Mouse (Mus musculus) erythroblast, adult 5-6 weeks (primary cell): Measurements from ENCODE around the gene Ccser1. TPM values are rescaled to one million over a fixed set of nuclear protein-coding genes. Genes with fewer than 3 reads are reported as not detected.
"Not testable (repeated sequence)": the region's sequence is repeated elsewhere in the genome, so short reads cannot be mapped to it uniquely, and the experiment has no call there.

Experiments used
- ATAC-seq: replicated peaks from 2 replicates; pipeline ENCODE4 v1.8.0; 2016; ENCODE audit warnings: moderate number of reproducible peaks, mild to moderate bottlenecking, moderate TSS enrichment, inconsistent platforms; ENCODE audit not compliant: poor library complexity, low FRiP score, severe bottlenecking
- total RNA-seq, 2 experiments: library from RNA; stranded (forward) in 1 of 2; stranded (reverse) in 1 of 2; fragments of 150-400 nt in 1 of 2; fragments of 200-764, 138-1000 nt in 1 of 2; gene quantifications; 2 replicates each; pipeline versions ENCODE4 v1.2.3 to v1.2.4; 2015 to 2017; ENCODE audit warnings: low replicate concordance in 2 of 2

Gene Ccser1
- total RNA-seq, 2 experiments from 2014 or later, result not detected

- no peak for ATAC-seq
Observed at GRCm38 (mm10) chr6:61898238-61898637, 718.1 kb downstream of the Ccser1 start.

- ATAC-seq, result no peak
Observed at GRCm38 (mm10) chr6:61902715-61903114, 722.6 kb downstream of the Ccser1 start.

- ATAC-seq, result no peak
Observed at GRCm38 (mm10) chr6:61912896-61913295, 732.8 kb downstream of the Ccser1 start.

DNA sequence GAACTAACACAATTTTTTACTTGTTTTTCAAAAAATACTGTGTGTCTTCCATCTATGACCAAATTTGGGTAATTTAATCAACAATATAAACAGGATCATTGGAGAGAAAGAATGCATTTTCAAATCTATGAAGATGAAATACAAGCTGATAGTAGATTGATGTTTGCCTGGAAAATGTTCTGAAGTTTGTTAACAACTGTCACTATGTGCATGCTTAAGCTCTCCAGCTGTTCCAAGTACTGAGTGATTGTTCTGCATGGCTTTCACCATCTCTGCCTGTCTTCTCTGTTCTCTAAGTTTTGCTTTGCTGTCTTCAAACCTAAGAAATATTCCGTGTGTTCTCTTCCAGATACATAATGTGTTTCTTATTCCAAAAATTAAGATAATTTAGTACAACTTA is 751.5 kb downstream of the Ccser1 start:
- no peak for ATAC-seq

DNA sequence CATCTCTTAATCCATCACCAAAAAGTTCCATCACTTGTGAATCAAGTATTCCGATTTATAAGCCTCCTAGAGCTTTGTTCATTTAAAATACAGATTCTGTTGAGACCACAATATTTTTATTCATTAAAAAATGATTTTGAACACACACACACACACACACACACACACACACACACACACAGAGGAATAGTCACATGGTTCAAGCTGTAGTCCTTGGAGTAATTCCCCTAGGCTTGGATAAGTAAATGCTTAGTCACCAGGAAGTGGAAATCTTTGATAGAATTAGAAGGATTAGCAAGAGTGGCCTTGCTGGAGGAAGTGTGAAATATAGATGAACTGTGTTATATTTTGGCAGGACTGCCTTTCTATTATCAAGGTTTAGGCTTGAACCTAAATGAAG is 756.5 kb downstream of the Ccser1 start:
- no peak for ATAC-seq

DNA sequence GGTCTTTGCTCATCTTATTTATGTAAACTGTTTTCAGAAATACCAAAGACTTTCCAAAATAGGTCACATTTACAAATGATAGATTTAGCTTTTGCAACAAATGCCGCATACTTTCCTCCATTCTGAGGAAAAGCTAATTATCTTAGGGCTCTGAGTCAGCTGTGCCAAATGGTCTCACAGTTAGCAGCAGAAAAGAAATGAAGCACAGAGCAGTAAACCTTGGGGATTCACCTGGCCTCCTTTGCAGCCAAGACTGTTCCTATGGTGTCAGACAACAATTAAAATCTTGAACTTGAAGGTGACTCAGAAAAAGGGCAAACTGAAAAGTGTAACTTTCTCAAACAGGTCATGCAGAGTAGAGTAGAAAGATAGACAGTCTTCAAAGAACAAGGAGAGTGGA is 759.1 kb downstream of the Ccser1 start:
- no peak for ATAC-seq

- ATAC-seq, result no peak
Observed at GRCm38 (mm10) chr6:61953703-61954102, 773.6 kb downstream of the Ccser1 start.

- no peak for ATAC-seq
Observed at GRCm38 (mm10) chr6:61976878-61977277, 796.8 kb downstream of the Ccser1 start.

DNA sequence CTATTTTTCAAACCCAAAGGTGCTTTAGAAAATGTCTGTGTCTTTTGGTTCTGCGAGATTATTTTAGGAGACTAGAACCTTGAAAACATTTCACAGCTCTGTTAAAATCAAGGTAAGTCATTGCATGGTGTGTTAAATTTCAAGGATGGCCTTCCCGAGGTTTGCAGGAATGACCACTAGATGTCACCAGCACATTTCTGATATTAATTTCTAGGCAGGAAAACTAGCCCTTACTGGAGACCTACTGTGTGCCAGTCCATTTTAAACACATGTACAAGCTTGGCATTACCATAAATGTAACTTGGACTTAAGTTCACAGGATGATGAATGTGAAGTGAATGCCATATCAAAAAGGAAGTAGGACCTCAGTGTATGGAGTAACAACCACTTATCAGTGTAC is 798.3 kb downstream of the Ccser1 start:
- ATAC-seq, result no peak

- no peak for ATAC-seq
Observed at GRCm38 (mm10) chr6:62014374-62014773, 834.2 kb downstream of the Ccser1 start.

DNA sequence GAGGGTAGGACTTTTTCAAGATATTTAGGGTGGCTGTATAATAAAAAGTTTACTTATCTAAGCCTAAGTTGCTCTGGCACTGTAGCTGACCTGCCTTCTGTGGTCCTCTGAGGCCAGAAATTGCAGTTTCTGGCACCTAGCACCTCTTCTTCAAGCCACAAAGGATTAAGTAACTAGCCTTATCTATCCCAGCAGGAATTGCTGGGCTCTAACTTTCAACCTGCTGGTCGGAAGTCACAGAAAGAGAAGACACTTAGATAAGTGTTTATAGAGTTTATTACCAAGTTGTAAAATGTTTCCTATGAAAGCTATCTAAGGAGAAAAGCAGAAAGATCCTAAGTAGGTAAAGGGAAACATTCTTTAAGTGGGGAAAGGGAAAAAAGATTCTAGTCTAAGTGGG is 864.3 kb downstream of the Ccser1 start:
- no peak for ATAC-seq

DNA sequence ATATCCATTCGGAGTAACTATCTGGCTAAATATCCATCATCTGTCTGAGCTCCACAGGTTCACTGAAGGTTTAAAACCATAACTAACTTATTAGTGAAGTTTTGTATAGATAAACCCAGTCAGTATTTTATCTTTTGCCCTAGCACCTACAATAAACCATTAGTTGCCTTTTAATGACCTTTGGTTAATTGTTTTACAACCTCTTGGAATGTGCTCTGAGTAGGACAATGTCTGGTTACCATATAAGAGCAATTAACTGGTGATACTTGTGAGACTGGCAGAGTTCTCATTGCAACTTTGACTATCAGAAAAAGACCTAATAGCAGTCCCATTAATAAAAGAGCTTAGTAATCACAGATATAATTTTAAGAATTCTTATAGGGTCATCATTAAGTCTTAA is 864.9 kb downstream of the Ccser1 start:
- not testable (repeated sequence) for ATAC-seq

DNA sequence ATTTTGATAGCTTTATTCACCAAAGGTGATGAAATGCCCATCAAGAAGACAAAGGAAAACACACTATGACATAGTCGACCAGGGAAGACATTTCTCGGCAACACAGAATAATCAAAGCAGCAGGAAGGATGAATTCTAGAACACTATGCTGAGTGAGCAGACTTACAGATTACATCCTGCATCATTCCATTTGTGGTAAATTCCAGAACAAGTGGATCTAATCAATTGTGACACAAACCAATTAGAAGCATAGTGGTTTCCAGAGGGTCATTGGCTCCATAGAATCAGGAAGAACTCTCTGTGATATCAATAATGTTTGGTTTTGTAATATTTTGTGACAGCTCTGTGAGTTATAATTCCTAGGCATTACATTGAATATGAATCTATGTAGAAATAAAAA is 875.2 kb downstream of the Ccser1 start:
- ATAC-seq, result no peak

- no peak for ATAC-seq
Observed at GRCm38 (mm10) chr6:62066363-62067023, 886.4 kb downstream of the Ccser1 start.

GRCm38 (mm10) chr6:62067024-62067380 is 886.9 kb downstream of the Ccser1 start:
- no peak for ATAC-seq

GRCm38 (mm10) chr6:62105464-62105863 is 925.3 kb downstream of the Ccser1 start:
- no peak for ATAC-seq

DNA sequence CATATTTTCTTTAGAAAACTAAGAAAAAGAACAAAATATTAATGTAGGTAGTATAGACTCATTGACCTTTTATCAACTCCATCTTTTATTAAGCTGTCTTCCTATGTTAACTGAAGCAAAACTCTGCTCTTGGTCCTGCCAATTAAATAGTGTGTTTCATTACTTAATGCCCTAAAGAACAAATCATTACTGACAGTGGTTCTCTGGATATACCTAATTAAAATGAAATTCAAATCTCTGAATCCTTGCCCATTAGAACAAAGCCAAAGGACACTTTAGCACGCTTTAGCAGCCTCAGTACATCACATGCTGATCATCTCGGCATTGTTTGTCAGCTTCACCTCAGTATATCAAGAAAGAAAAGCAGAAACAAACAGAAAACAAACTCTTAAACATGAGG is 952.4 kb downstream of the Ccser1 start:
- no peak for ATAC-seq

DNA sequence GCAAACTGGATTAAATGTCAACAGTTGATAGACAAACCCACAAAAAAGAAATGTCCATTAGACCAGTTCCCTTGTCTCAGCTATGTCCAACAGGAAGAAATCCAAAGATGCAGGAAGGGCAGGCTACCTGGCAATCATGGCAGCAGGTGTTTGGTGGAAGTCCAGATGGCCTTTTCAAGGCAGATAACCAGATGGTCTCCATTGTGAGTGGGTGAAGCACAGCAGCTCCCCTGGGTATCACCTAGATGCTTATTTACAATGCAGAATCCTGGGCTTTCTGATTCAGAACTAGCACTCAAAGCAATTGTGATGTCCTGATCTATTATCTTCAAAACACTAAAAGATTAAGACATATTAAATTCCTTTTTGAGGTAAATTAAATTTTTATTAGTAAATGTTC is 980.2 kb downstream of the Ccser1 start:
- no peak for ATAC-seq

DNA sequence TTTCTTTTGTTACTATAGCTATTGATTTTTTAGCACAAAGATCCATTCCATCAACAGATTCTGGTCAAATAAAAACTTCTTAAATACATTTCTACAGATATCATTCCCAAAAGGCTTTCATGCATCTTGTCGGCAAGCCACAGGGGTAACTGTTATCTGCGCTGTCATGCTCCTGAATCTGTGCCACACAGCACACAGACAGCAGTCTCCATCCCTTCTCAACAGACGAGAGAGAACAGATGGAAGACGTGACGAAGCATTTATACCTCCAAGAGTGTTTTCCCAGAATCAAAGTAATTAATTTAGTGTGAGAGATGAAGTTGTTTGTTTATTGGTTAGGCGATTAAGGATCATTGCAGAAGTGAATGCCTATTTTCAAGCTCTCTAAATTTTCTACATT is 982.5 kb downstream of the Ccser1 start:
- ATAC-seq, result no peak

DNA sequence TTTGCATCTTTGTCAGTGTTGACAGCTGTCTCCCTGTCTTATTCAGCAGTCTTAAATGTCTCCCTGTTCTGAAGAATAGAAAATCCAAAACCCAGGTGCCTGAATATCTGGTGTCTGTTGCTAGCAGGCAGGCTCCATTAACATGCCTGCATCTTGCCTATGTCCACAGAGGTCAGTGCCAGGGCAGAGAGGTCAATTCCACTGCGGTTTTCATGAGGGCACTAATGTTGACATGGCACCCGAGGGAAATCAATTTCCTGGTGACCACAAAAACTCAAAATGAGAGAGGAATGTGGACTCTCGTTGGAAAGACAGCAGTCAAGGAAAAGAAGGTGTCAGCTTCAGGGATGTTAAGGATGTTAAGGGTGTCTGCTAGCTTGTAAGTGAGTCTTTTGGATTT is 983.7 kb downstream of the Ccser1 start:
- no peak for ATAC-seq

DNA sequence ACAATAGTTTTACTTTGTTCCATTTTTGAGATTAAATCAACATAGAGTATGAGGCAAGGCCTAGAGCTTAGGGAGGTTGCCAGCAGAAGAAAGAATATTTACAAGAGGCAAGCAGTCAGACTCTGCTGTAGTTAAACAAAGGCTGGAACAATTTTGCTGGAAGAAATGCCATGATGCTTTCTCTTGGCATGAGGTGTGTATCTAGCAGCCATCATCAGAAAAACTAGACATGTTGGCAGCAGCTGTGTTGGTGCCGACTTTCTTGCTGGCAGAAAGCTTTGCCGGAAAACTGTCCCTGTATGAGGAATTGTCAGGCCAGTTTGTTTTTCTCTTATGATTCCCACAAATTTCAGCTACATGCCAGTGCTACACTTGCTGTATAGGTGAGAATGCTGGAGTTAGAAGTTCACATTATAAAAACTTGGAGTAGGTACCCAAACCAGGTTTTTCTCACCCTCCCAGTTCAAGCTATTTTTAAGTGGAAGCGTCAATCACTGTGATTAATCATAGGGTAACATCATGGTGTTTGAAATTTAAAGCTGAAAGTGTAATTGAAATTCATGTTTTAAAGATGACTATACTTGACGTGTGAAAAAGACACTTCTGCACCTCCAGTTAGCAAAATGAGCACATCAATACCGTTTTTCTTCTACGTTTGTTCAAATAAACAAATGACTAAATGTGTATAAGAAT is 1016.5 kb downstream of the Ccser1 start:
- ATAC-seq, result no peak

DNA sequence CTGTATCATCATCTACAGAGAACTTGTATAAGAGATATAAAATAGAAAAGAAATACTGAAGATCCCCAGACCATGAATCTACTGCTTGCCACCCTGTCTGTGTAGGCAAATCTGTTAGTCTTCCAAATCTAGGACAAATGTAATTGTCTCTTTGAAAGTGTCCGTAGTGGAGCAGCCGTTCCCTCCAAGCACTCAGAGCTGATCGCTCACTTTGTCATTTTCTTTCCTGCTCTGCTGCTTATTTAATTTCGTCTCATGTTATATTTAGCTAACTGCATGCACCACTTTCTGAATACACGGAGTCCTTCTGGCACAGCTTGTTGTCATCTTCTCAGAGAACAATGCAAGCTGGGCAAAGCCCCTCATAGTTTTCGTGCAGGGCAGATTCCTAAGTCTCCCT is 1018.6 kb downstream of the Ccser1 start:
- no peak for ATAC-seq
